Mouse (Mus musculus): Measurements from ENCODE around the gene Rnf13. TPM values are rescaled to one million over a fixed set of nuclear protein-coding genes. Genes with fewer than 3 reads are reported as not detected.
"Not testable (repeated sequence)": the region's sequence is repeated elsewhere in the genome, so short reads cannot be mapped to it uniquely, and the experiment has no call there.

Rnf13 gene
- polyA plus RNA-seq, 1 experiment = 47.2 TPM

GRCm38 (mm10) chr3:57788472-57788871, 52.6 kb downstream of the Rnf13 start:
- Histone ChIP-seq H3K36me3 (ENCODE audit: control insufficient read depth, insufficient read depth, low read length, poor library complexity, severe bottlenecking) (no peaks in the 10 kb centered on the region), H3K4me1 (ENCODE audit: control insufficient read depth, insufficient read depth, low read length) (no peaks in the 10 kb centered on the region), H3K27me3 (ENCODE audit: control insufficient read depth, insufficient read depth, low read length, poor library complexity, severe bottlenecking) (no peaks in the 10 kb centered on the region), H3K9ac (ENCODE audit: low read depth, poor library complexity, severe bottlenecking) (no peak overlapping the region), H3K9me3 (replicated peaks; ENCODE audit: control insufficient read depth, insufficient read depth, low read length, poor library complexity, severe bottlenecking) (no peaks in the 10 kb centered on the region), H3K27ac (ENCODE audit: insufficient read depth, low read length) (no peak overlapping the region), H3K4me3 (ENCODE audit: low read depth, low read length) (no peak overlapping the region)
- TF ChIP-seq EP300 (IDR thresholded peaks at IDR 0.05; ENCODE audit: insufficient read depth, low read depth, low read length) = no peak
- TF ChIP-seq POLR2A (IDR thresholded peaks at IDR 0.05; ENCODE audit: insufficient read depth, low read length) = no peak
- TF ChIP-seq CTCF (IDR thresholded peaks at IDR 0.05; ENCODE audit: low read depth, low read length) = no peak

- no peaks in the 10 kb centered on the region for H3K4me1 ChIP-seq (ENCODE audit: control insufficient read depth, insufficient read depth, low read length)
- H3K27me3 ChIP-seq (ENCODE audit: control insufficient read depth, insufficient read depth, low read length, poor library complexity, severe bottlenecking) = no peaks in the 10 kb centered on the region
- H3K27ac ChIP-seq (ENCODE audit: insufficient read depth, low read length) = no peak overlapping the region
- TF ChIP-seq POLR2A (IDR thresholded peaks at IDR 0.05; ENCODE audit: insufficient read depth, low read length) (no peak), EP300 (IDR thresholded peaks at IDR 0.05; ENCODE audit: insufficient read depth, low read depth, low read length) (no peak), CTCF (IDR thresholded peaks at IDR 0.05; ENCODE audit: low read depth, low read length) (no peak)
- no peak overlapping the region for H3K4me3 ChIP-seq (ENCODE audit: low read depth, low read length)
- H3K9ac ChIP-seq (ENCODE audit: low read depth, poor library complexity, severe bottlenecking) = no peak overlapping the region
- no peaks in the 10 kb centered on the region for H3K9me3 ChIP-seq (replicated peaks; ENCODE audit: control insufficient read depth, insufficient read depth, low read length, poor library complexity, severe bottlenecking)
- H3K36me3 ChIP-seq (ENCODE audit: control insufficient read depth, insufficient read depth, low read length, poor library complexity, severe bottlenecking) = no peaks in the 10 kb centered on the region
Measured at GRCm38 (mm10) chr3:57789005-57789962, 53.4 kb downstream of the Rnf13 start.

- Histone ChIP-seq H3K4me3 (ENCODE audit: low read depth, low read length) (no peak overlapping the region), H3K4me1 (ENCODE audit: control insufficient read depth, insufficient read depth, low read length) (no peaks in the 10 kb centered on the region), H3K9me3 (replicated peaks; ENCODE audit: control insufficient read depth, insufficient read depth, low read length, poor library complexity, severe bottlenecking) (no peaks in the 10 kb centered on the region), H3K9ac (ENCODE audit: low read depth, poor library complexity, severe bottlenecking) (no peak overlapping the region), H3K27ac (ENCODE audit: insufficient read depth, low read length) (no peak overlapping the region), H3K36me3 (ENCODE audit: control insufficient read depth, insufficient read depth, low read length, poor library complexity, severe bottlenecking) (no peaks in the 10 kb centered on the region), H3K27me3 (ENCODE audit: control insufficient read depth, insufficient read depth, low read length, poor library complexity, severe bottlenecking) (no peaks in the 10 kb centered on the region)
- TF ChIP-seq EP300 (IDR thresholded peaks at IDR 0.05; ENCODE audit: insufficient read depth, low read depth, low read length) = no peak
- no peak for TF ChIP-seq CTCF (IDR thresholded peaks at IDR 0.05; ENCODE audit: low read depth, low read length)
- TF ChIP-seq POLR2A (IDR thresholded peaks at IDR 0.05; ENCODE audit: insufficient read depth, low read length) = no peak
Measured at GRCm38 (mm10) chr3:57791104-57791503, 55.2 kb downstream of the Rnf13 start.

- not testable (repeated sequence) for H3K27me3 ChIP-seq (ENCODE audit: control insufficient read depth, insufficient read depth, low read length, poor library complexity, severe bottlenecking); H3K9ac ChIP-seq (ENCODE audit: low read depth, poor library complexity, severe bottlenecking); H3K9me3 ChIP-seq (replicated peaks; ENCODE audit: control insufficient read depth, insufficient read depth, low read length, poor library complexity, severe bottlenecking); H3K27ac ChIP-seq (ENCODE audit: insufficient read depth, low read length); H3K4me1 ChIP-seq (ENCODE audit: control insufficient read depth, insufficient read depth, low read length); H3K36me3 ChIP-seq (ENCODE audit: control insufficient read depth, insufficient read depth, low read length, poor library complexity, severe bottlenecking); H3K4me3 ChIP-seq (ENCODE audit: low read depth, low read length)
Measured at GRCm38 (mm10) chr3:57795071-57795470, 59.2 kb downstream of the Rnf13 start.

GRCm38 (mm10) chr3:57815447-57815846, 79.6 kb downstream of the Rnf13 start:
- no peaks in the 10 kb centered on the region for H3K4me1 ChIP-seq (ENCODE audit: control insufficient read depth, insufficient read depth, low read length)
- peaks cover 4% of the 10 kb centered on the region; the same call in 1 of the 2 replicates for H3K9me3 ChIP-seq (replicated peaks; ENCODE audit: control insufficient read depth, insufficient read depth, low read length, poor library complexity, severe bottlenecking)
- H3K4me3 ChIP-seq (ENCODE audit: low read depth, low read length) = no peak overlapping the region
- TF ChIP-seq EP300 (IDR thresholded peaks at IDR 0.05; ENCODE audit: insufficient read depth, low read depth, low read length) (no peak), POLR2A (IDR thresholded peaks at IDR 0.05; ENCODE audit: insufficient read depth, low read length) (no peak), CTCF (IDR thresholded peaks at IDR 0.05; ENCODE audit: low read depth, low read length) (no peak)
- no peaks in the 10 kb centered on the region for H3K36me3 ChIP-seq (ENCODE audit: control insufficient read depth, insufficient read depth, low read length, poor library complexity, severe bottlenecking)
- H3K9ac ChIP-seq (ENCODE audit: low read depth, poor library complexity, severe bottlenecking) = no peak overlapping the region
- H3K27ac ChIP-seq (ENCODE audit: insufficient read depth, low read length) = no peak overlapping the region
- no peaks in the 10 kb centered on the region for H3K27me3 ChIP-seq (ENCODE audit: control insufficient read depth, insufficient read depth, low read length, poor library complexity, severe bottlenecking)

- H3K9ac ChIP-seq (ENCODE audit: low read depth, poor library complexity, severe bottlenecking) = no peak overlapping the region
- H3K4me1 ChIP-seq (ENCODE audit: control insufficient read depth, insufficient read depth, low read length) = no peaks in the 10 kb centered on the region
- H3K27me3 ChIP-seq (ENCODE audit: control insufficient read depth, insufficient read depth, low read length, poor library complexity, severe bottlenecking) = no peaks in the 10 kb centered on the region
- no peaks in the 10 kb centered on the region; the same call in 1 of the 2 replicates for H3K36me3 ChIP-seq (ENCODE audit: control insufficient read depth, insufficient read depth, low read length, poor library complexity, severe bottlenecking)
- no peaks in the 10 kb centered on the region for H3K9me3 ChIP-seq (replicated peaks; ENCODE audit: control insufficient read depth, insufficient read depth, low read length, poor library complexity, severe bottlenecking)
- H3K27ac ChIP-seq (ENCODE audit: insufficient read depth, low read length) = no peak overlapping the region
- TF ChIP-seq CTCF (IDR thresholded peaks at IDR 0.05; ENCODE audit: low read depth, low read length) (no peak), EP300 (IDR thresholded peaks at IDR 0.05; ENCODE audit: insufficient read depth, low read depth, low read length) (no peak), POLR2A (IDR thresholded peaks at IDR 0.05; ENCODE audit: insufficient read depth, low read length) (no peak)
- H3K4me3 ChIP-seq (ENCODE audit: low read depth, low read length) = no peak overlapping the region
Measured at GRCm38 (mm10) chr3:57825866-57826265, 90.0 kb downstream of the Rnf13 start.

All from ES-Bruce4 (cell line).